Mouse (Mus musculus) CH12.LX (cell line): ENCODE measurements around the gene Fgfr2. TPM values are rescaled to one million over a fixed set of nuclear protein-coding genes. Genes with fewer than 3 reads are reported as not detected.
"Not testable (repeated sequence)": the region's sequence is repeated elsewhere in the genome, so short reads cannot be mapped to it uniquely, and the experiment has no call there.

Experiments
- DNase-seq: peaks from one replicate; pipeline ENCODE4 v3.0.0-alpha.2; 2013; ENCODE audit errors: extremely low read depth
- H3K27ac ChIP-seq: 2 replicates; pipeline ENCODE4 v1.5.1; 2012; ENCODE audit warnings: low read depth, mild to moderate bottlenecking, control low read depth, moderate library complexity; ENCODE audit not compliant: insufficient read depth
- H3K27me3 ChIP-seq: replicated peaks from 2 replicates; pipeline ENCODE3; 2012; ENCODE audit warnings: inconsistent platforms
- H3K36me3 ChIP-seq, 2 experiments: replicated peaks in 1 of 2; 2 replicates each; pipeline versions ENCODE3 to v1.6.1; 2012; ENCODE audit warnings: inconsistent platforms in 1 of 2, low read length in 1 of 2, mild to moderate bottlenecking in 1 of 2, mixed read lengths in 1 of 2, moderate library complexity in 1 of 2; ENCODE audit not compliant: control insufficient read depth in 1 of 2, insufficient read depth in 1 of 2
- H3K4me1 ChIP-seq, 2 experiments: 2 replicates each; pipeline ENCODE4 v1.6.1; 2012; ENCODE audit warnings: inconsistent platforms in 1 of 2, moderate library complexity in 1 of 2; ENCODE audit not compliant: insufficient read depth in 2 of 2, control insufficient read depth in 1 of 2
- H3K4me2 ChIP-seq: 2 replicates; pipeline ENCODE4 v1.6.1; 2012; ENCODE audit warnings: low read depth, mild to moderate bottlenecking, control low read depth; ENCODE audit not compliant: poor library complexity, insufficient read depth, severe bottlenecking
- H3K4me3 ChIP-seq, 3 experiments: fragments of 150-350 bp in 1 of 3; sonication (generic) in 1 of 3; replicated peaks in 1 of 3; 2 replicates each; pipeline versions ENCODE3 to v1.5.1; 2011 to 2012; ENCODE audit warnings: low read depth in 2 of 3, low read length in 2 of 3, mild to moderate bottlenecking in 2 of 3, moderate library complexity in 2 of 3, control low read depth in 1 of 3, improper control_type of control experiment in 1 of 3, inconsistent platforms in 1 of 3, mixed read lengths in 1 of 3; ENCODE audit not compliant: poor library complexity in 1 of 3
- H3K79me2 ChIP-seq: replicated peaks from 2 replicates; pipeline ENCODE4 v1.6.1; 2012; ENCODE audit warnings: mild to moderate bottlenecking, moderate library complexity; ENCODE audit not compliant: control insufficient read depth, poor library complexity, insufficient read depth, severe bottlenecking; ENCODE audit errors: extremely low read depth
- H3K9ac ChIP-seq: 2 replicates; pipeline ENCODE4 v1.6.1; 2012; ENCODE audit warnings: low read depth, mild to moderate bottlenecking, control low read depth, moderate library complexity; ENCODE audit not compliant: insufficient read depth
- H3K9me3 ChIP-seq: replicated peaks from 2 replicates; pipeline ENCODE3; 2012; ENCODE audit warnings: low read length, inconsistent platforms, mixed read lengths
- BHLHE40 ChIP-seq: IDR thresholded peaks from 2 replicates; pipeline ENCODE4 v1.6.1; 2011; ENCODE audit warnings: mild to moderate bottlenecking, low read depth, low read length, improper control_type of control experiment
- CHD1 ChIP-seq: IDR thresholded peaks from 2 replicates; pipeline ENCODE4 v1.6.1; 2012; ENCODE audit warnings: low read depth, low read length, improper control_type of control experiment, inconsistent platforms
- CTCF ChIP-seq, 2 experiments: IDR thresholded peaks in 1 of 2; conservative IDR thresholded peaks in 1 of 2; 2 replicates each; pipeline ENCODE4 v1.5.1; 2011 to 2012; ENCODE audit warnings: low read depth in 2 of 2, low read length in 2 of 2, improper control_type of control experiment in 1 of 2, inconsistent platforms in 1 of 2, mild to moderate bottlenecking in 1 of 2, moderate library complexity in 1 of 2
- ELF1 ChIP-seq: IDR thresholded peaks from 2 replicates; pipeline ENCODE4 v1.6.1; 2014; ENCODE audit warnings: low read depth, mild to moderate bottlenecking, inconsistent platforms, low read length, improper control_type of control experiment
- HCFC1 ChIP-seq: IDR thresholded peaks from 2 replicates; pipeline ENCODE4 v1.6.1; 2012; ENCODE audit warnings: low read depth, mild to moderate bottlenecking, inconsistent platforms, low read length, improper control_type of control experiment
- JUND ChIP-seq: conservative IDR thresholded peaks from 2 replicates; pipeline ENCODE4 v1.6.1; 2011; ENCODE audit warnings: low read depth, low read length, improper control_type of control experiment
- KAT2A ChIP-seq: IDR thresholded peaks from 2 replicates; pipeline ENCODE4 v1.6.1; 2012; ENCODE audit warnings: low read length, improper control_type of control experiment, inconsistent platforms; ENCODE audit not compliant: insufficient replicate concordance
- MAFK ChIP-seq: IDR thresholded peaks from 2 replicates; pipeline ENCODE4 v1.6.1; 2011; ENCODE audit warnings: low read length, improper control_type of control experiment; ENCODE audit not compliant: insufficient replicate concordance
- MAX ChIP-seq: IDR thresholded peaks from 2 replicates; pipeline ENCODE4 v1.6.1; 2011; ENCODE audit warnings: low read length, improper control_type of control experiment
- MAZ ChIP-seq: IDR thresholded peaks from 2 replicates; pipeline ENCODE4 v1.6.1; 2012; ENCODE audit warnings: low read depth, mild to moderate bottlenecking, inconsistent platforms, low read length, improper control_type of control experiment, moderate library complexity
- NELFE ChIP-seq: IDR thresholded peaks from 2 replicates; pipeline ENCODE4 v1.6.1; 2011; ENCODE audit warnings: low read depth, low read length, improper control_type of control experiment
- NRF1 ChIP-seq: IDR thresholded peaks from 2 replicates; pipeline ENCODE4 v1.6.1; 2014; ENCODE audit warnings: low read depth, mild to moderate bottlenecking, inconsistent platforms, low read length, improper control_type of control experiment, moderate library complexity
- PAX5 ChIP-seq: IDR thresholded peaks from 2 replicates; pipeline ENCODE4 v1.6.1; 2012; ENCODE audit warnings: low read length, inconsistent platforms, mixed read lengths
- POLR2A ChIP-seq: IDR thresholded peaks from 2 replicates; pipeline ENCODE4 v1.6.1; 2011; ENCODE audit warnings: low read depth, mild to moderate bottlenecking, improper control_type of control experiment, low read length
- POLR2AphosphoS2 ChIP-seq: IDR thresholded peaks from 2 replicates; pipeline ENCODE4 v1.6.1; 2011; ENCODE audit warnings: low read depth, low read length, improper control_type of control experiment
- TBP ChIP-seq: conservative IDR thresholded peaks from 2 replicates; pipeline ENCODE4 v1.6.1; 2011; ENCODE audit warnings: low read depth, low read length, improper control_type of control experiment
- TCF12 ChIP-seq: IDR thresholded peaks from 2 replicates; pipeline ENCODE4 v1.6.1; 2014; ENCODE audit warnings: low read depth, mild to moderate bottlenecking, inconsistent platforms, low read length, improper control_type of control experiment
- UBTF ChIP-seq: IDR thresholded peaks from 2 replicates; pipeline ENCODE4 v1.6.1; 2012; ENCODE audit warnings: low read depth, mild to moderate bottlenecking, inconsistent platforms, low read length, improper control_type of control experiment, moderate library complexity
- ZMIZ1 ChIP-seq: IDR thresholded peaks from 2 replicates; pipeline ENCODE4 v1.6.1; 2012; ENCODE audit warnings: low read depth, mild to moderate bottlenecking, inconsistent platforms, low read length, improper control_type of control experiment
- ZNF384 ChIP-seq: IDR thresholded peaks from 2 replicates; pipeline ENCODE4 v1.6.1; 2012; ENCODE audit warnings: low read depth, low read length, improper control_type of control experiment, inconsistent platforms
- dilution Hi-C: fragments of 300-500 bp; cut with MboI; formaldehyde crosslinking; loops from 2 replicates; pipeline ENCODE4 v1.14.3; 2020; ENCODE audit warnings: low sequenced_read_pairs; ENCODE audit not compliant: extremely low pct_unique_long_range_greater_than_20kb, extremely low pct_ligation_motif_present
- in situ Hi-C: fragments of 300-500 bp; cut with MboI; formaldehyde crosslinking; loops from 3 replicates; pipeline ENCODE4 v1.14.3; 2019; ENCODE audit warnings: low sequenced_read_pairs, low pct_ligation_motif_present, low pct_unique_long_range_greater_than_20kb, mixed read lengths
- polyA plus RNA-seq: library from polyadenylated mRNA; unstranded; fragments of >175 nt; gene quantifications from 2 replicates; pipeline ENCODE4 v1.2.1, GENCODE M21; 2012; ENCODE audit warnings: low read depth; ENCODE audit not compliant: insufficient read length
- total RNA-seq, 2 experiments: library from RNA; depleted of rRNA; stranded (reverse); fragments of 300-350 nt in 1 of 2; fragments of >200 nt in 1 of 2; gene quantifications; 2 replicates each; pipeline ENCODE4 v1.2.3; 2012 to 2014

The Fgfr2 gene
- total and polyA plus RNA-seq, 3 experiments: not detected

DNA sequence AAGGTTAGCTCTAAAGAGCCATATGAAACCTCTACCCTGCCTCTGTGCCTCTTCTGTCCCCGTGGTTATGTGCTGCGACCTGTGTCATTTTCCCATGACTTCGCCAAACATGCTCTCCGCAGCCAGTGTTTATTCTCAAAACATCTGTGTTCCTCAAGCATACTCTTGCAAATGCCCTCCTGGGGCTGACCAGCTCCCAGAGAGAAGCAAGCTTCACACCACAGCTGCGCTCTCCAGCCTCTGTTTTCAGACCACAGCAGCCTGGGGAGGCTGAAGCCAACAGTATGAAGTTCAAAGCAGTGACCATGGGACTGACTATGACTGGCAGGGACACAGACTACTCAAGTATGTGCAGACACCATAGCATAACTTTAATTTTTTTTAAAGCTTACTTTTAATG lies 616.9 kb downstream of the Fgfr2 start:
- H3K4me2 ChIP-seq: no peak overlapping the region
- no peak for DNase-seq
- H3K4me1 ChIP-seq: no peaks in the 10 kb centered on the region
- H3K9me3 ChIP-seq: no peaks in the 10 kb centered on the region
- in situ Hi-C loops (no loop called here), dilution Hi-C loops (no loop called here)
- H3K4me3 ChIP-seq: no peak overlapping the region
- peaks cover 89% of the 10 kb centered on the region for H3K27me3 ChIP-seq
- H3K27ac ChIP-seq: no peak overlapping the region
- H3K9ac ChIP-seq: no peak overlapping the region
- no peaks in the 10 kb centered on the region for H3K36me3 ChIP-seq
- TF ChIP-seq MAZ (no peak), POLR2AphosphoS2 (no peak), MAFK (no peak), ZMIZ1 (no peak), ZNF384 (no peak), NRF1 (no peak), TCF12 (no peak), PAX5 (no peak), HCFC1 (no peak), BHLHE40 (no peak)
- TF ChIP-seq, all 38 proteins: peak for 0
- no peaks in the 10 kb centered on the region for H3K79me2 ChIP-seq

DNA sequence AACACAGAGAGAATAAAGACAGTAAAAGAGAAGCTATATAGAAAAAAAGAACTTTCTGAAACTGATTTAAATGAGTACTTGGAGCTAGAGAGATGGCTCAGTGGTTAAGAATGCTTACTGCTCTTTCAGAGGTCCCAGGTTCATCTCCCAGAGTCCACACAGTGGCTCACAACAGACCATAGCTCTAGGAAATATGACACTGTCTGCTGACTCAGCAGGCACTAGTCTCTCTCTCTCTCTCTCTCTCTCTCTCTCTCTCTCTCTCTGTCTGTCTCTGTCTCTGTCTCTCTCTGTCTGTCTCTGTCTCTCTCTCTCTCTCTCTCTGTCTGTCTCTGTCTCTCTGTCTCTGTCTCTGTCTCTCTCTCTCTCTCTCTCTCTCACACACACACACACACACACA lies 620.7 kb downstream of the Fgfr2 start:
- DNase-seq, H3K4me1 ChIP-seq, H3K79me2 ChIP-seq, in situ Hi-C loops, H3K27ac ChIP-seq, dilution Hi-C loops, H3K4me3 ChIP-seq, H3K4me2 ChIP-seq, H3K9ac ChIP-seq, H3K36me3 ChIP-seq, H3K9me3 ChIP-seq: not testable (repeated sequence)
- H3K27me3 ChIP-seq: peaks cover 94% of the 10 kb centered on the region
- TF ChIP-seq MAFK: peak; percentile 79; the same call in 1 of the 2 replicates

DNA sequence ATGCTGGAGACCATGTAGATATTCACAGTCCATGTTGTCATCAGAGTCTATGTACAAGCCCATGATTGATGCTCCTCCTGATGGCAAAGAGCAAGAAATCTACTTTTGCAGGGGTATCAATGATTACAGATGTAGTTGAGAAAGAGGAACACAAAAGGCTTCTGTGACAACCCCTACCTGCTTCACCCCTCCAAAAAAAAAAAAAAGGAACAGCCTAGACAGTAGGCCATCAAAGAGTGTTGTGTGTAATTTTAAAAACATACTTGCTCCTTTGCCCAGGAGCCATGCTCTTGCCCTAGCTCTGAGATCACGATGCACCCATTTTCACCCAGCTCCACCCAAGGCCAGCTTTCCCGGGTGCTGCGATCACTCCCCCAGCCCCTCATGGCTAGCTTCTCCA lies 626.0 kb downstream of the Fgfr2 start:
- no peaks in the 10 kb centered on the region for H3K79me2 ChIP-seq
- in situ Hi-C loops (loop anchor here (10.0 kb wide), 1 partner anchor 48 kb away; no protein-coding TSS in a partner anchor), dilution Hi-C loops (no loop called here)
- no peak overlapping the region for H3K4me3 ChIP-seq
- no peak overlapping the region for H3K27ac ChIP-seq
- H3K36me3 ChIP-seq: no peaks in the 10 kb centered on the region
- no peak for DNase-seq
- no peak overlapping the region for H3K9ac ChIP-seq
- no peaks in the 10 kb centered on the region for H3K9me3 ChIP-seq
- H3K27me3 ChIP-seq: peaks cover 100% of the 10 kb centered on the region
- TF ChIP-seq POLR2A (no peak), JUND (no peak), UBTF (no peak), CTCF (conservative IDR thresholded peaks at IDR 0.05 in 1 of 2, IDR thresholded peaks at IDR 0.05 in 1 of 2; ENCODE audit: low read depth in 2 of 2, low read length in 2 of 2) (no peak), HCFC1 (no peak), POLR2AphosphoS2 (no peak), CHD1 (no peak), MAFK (no peak), NELFE (no peak), ZNF384 (no peak), NRF1 (no peak), ELF1 (no peak), MAX (no peak), KAT2A (no peak), PAX5 (no peak), TBP (no peak)
- TF ChIP-seq, all 38 proteins: peak for 0
- H3K4me1 ChIP-seq: 0 out of 4 replicates have a peak, but pooled peaks cover 0 to 2% of the 10 kb centered on the region in 2 experiments
- H3K4me2 ChIP-seq: no peak overlapping the region
